Mouse (Mus musculus) kidney, embryonic 16.5 days (tissue): ENCODE measurements around the gene Prkag2. TPM values are rescaled to one million over a fixed set of nuclear protein-coding genes. Genes with fewer than 3 reads are reported as not detected.

Source experiments
- ATAC-seq: fragments of 200-750 bp; cut with Nextera tagmentation; 2 replicates; pipeline ENCODE4 v1.8.0; 2017; ENCODE audit warnings: moderate TSS enrichment; ENCODE audit not compliant: low FRiP score, low TSS enrichment
- H3K27ac ChIP-seq: fragments of 300-500 bp; sonication (generic); 2 replicates; pipeline ENCODE4 v1.5.1; 2014; ENCODE audit warnings: low read length
- H3K27me3 ChIP-seq: fragments of 300-500 bp; sonication (generic); 2 replicates; pipeline ENCODE4 v1.6.1; 2014; ENCODE audit warnings: low read length, control low read depth, mixed read lengths; ENCODE audit not compliant: insufficient read depth
- H3K36me3 ChIP-seq: fragments of 300-500 bp; sonication (generic); 2 replicates; pipeline ENCODE4 v1.6.1; 2014; ENCODE audit warnings: low read length, control low read depth, mixed read lengths; ENCODE audit not compliant: insufficient read depth
- H3K4me1 ChIP-seq: fragments of 300-500 bp; sonication (generic); 2 replicates; pipeline ENCODE4 v1.6.1; 2014; ENCODE audit warnings: low read length, control low read depth, mixed read lengths; ENCODE audit not compliant: insufficient read depth
- H3K4me2 ChIP-seq: fragments of 300-500 bp; sonication (generic); replicated peaks from 2 replicates; pipeline ENCODE4 v1.6.1; 2014; ENCODE audit warnings: low read depth, low read length
- H3K4me3 ChIP-seq: fragments of 300-500 bp; sonication (generic); 2 replicates; pipeline ENCODE4 v1.5.1; 2014; ENCODE audit warnings: mild to moderate bottlenecking, low read length
- H3K9ac ChIP-seq: fragments of 300-500 bp; sonication (generic); replicated peaks from 2 replicates; pipeline ENCODE4 v1.6.1; 2014; ENCODE audit warnings: low read length
- H3K9me3 ChIP-seq: fragments of 300-500 bp; sonication (generic); 2 replicates; pipeline ENCODE4 v1.6.1; 2016; ENCODE audit warnings: low read length, control low read depth
- WGBS: fragments of 180-500 bp; shearing (Covaris S2); extraction: QIAGEN DNeasy Blood & Tissue Kit; methylation state at CpG from one replicate; pipeline ENCODE4 v1.1.7; 2014; 5-methylcytosine and 5-hydroxymethylcytosine counted together
- polyA plus RNA-seq: library from polyadenylated mRNA; unstranded; fragments of >200 nt; fragmentation: Nextera tagmentation; extraction: Ambion mirVana; gene quantifications from 2 replicates; pipeline ENCODE4 v1.2.1, GENCODE M21; 2015

Gene Prkag2
- polyA plus RNA-seq, 1 experiment from 2014 or later = 43.4 TPM

- Histone ChIP-seq H3K4me3 (no peak overlapping the region), H3K27ac (no peak overlapping the region), H3K27me3 (no peaks in the 10 kb centered on the region), H3K4me1 (peaks cover 15% of the 10 kb centered on the region), H3K4me2 (no peak overlapping the region), H3K36me3 (no peaks in the 10 kb centered on the region), H3K9ac (no peak overlapping the region), H3K9me3 (no peaks in the 10 kb centered on the region)
- 88% methylated on average over 9 of the region's 9 CpGs for WGBS
- ATAC-seq = no peak
These were observed 195.5 kb downstream of the Prkag2 start for GRCm38 (mm10) chr5:24904941-24905340.

- no peak for ATAC-seq
These were observed 196.0 kb downstream of the Prkag2 start for GRCm38 (mm10) chr5:24904423-24904822.

GRCm38 (mm10) chr5:24904001-24904400 is 196.4 kb downstream of the Prkag2 start:
- Histone ChIP-seq H3K4me1 (peaks cover 15% of the 10 kb centered on the region), H3K4me2 (no peak overlapping the region), H3K4me3 (no peak overlapping the region), H3K27ac (no peak overlapping the region), H3K9me3 (no peaks in the 10 kb centered on the region), H3K36me3 (no peaks in the 10 kb centered on the region), H3K27me3 (no peaks in the 10 kb centered on the region), H3K9ac (no peak overlapping the region)
- ATAC-seq = no peak
- WGBS = 86% methylated on average over 4 of the region's 4 CpGs

More at GRCm38 (mm10) chr5:24904423-24904822, 196.0 kb downstream of the Prkag2 start:
- Histone ChIP-seq H3K9ac (no peak overlapping the region), H3K36me3 (no peaks in the 10 kb centered on the region), H3K4me1 (peaks cover 15% of the 10 kb centered on the region), H3K27me3 (no peaks in the 10 kb centered on the region), H3K4me2 (no peak overlapping the region), H3K27ac (no peak overlapping the region), H3K4me3 (no peak overlapping the region), H3K9me3 (no peaks in the 10 kb centered on the region)
- WGBS = 87% methylated on average over 8 of the region's 8 CpGs

GRCm38 (mm10) chr5:24902835-24903234 is 197.6 kb downstream of the Prkag2 start:
- H3K4me3 ChIP-seq = no peak overlapping the region
- H3K9me3 ChIP-seq = no peaks in the 10 kb centered on the region
- no peaks in the 10 kb centered on the region for H3K36me3 ChIP-seq
- ATAC-seq = no peak; the same call in 1 of the 2 replicates
- no peak overlapping the region for H3K9ac ChIP-seq
- H3K4me2 ChIP-seq = no peak overlapping the region
- WGBS = 32% methylated on average over 4 of the region's 4 CpGs
- H3K27ac ChIP-seq = no peak overlapping the region
- peaks cover 15% of the 10 kb centered on the region for H3K4me1 ChIP-seq
- no peaks in the 10 kb centered on the region for H3K27me3 ChIP-seq

- no peak for ATAC-seq
- Histone ChIP-seq H3K9me3 (no peaks in the 10 kb centered on the region), H3K4me3 (no peak overlapping the region), H3K4me1 (peaks cover 4% of the 10 kb centered on the region; the same call in 1 of the 2 replicates), H3K4me2 (no peak overlapping the region), H3K27ac (no peak overlapping the region), H3K27me3 (no peaks in the 10 kb centered on the region), H3K9ac (no peak overlapping the region), H3K36me3 (no peaks in the 10 kb centered on the region)
- 89% methylated on average over 4 of the region's 4 CpGs for WGBS
These were observed 204.8 kb downstream of the Prkag2 start for GRCm38 (mm10) chr5:24895606-24896005.

GRCm38 (mm10) chr5:24894814-24895213 is 205.6 kb downstream of the Prkag2 start:
- H3K27ac ChIP-seq = no peak overlapping the region
- no peak overlapping the region for H3K4me2 ChIP-seq
- H3K4me1 ChIP-seq = peaks cover 4% of the 10 kb centered on the region; the same call in 1 of the 2 replicates
- no peak overlapping the region for H3K4me3 ChIP-seq
- H3K9ac ChIP-seq = no peak overlapping the region
- no peaks in the 10 kb centered on the region for H3K9me3 ChIP-seq
- no peaks in the 10 kb centered on the region for H3K36me3 ChIP-seq
- ATAC-seq = no peak
- 48% methylated on average over 1 of the region's 1 CpGs for WGBS
- no peaks in the 10 kb centered on the region for H3K27me3 ChIP-seq

GRCm38 (mm10) chr5:24892461-24892860 is 208.0 kb downstream of the Prkag2 start:
- no peaks in the 10 kb centered on the region for H3K27me3 ChIP-seq
- H3K4me2 ChIP-seq = no peak overlapping the region
- H3K36me3 ChIP-seq = peaks cover 7% of the 10 kb centered on the region; the same call in 1 of the 2 replicates
- no peak overlapping the region for H3K27ac ChIP-seq
- H3K4me3 ChIP-seq = no peak overlapping the region
- no peaks in the 10 kb centered on the region for H3K9me3 ChIP-seq
- WGBS = 30% methylated on average over 11 of the region's 11 CpGs
- H3K4me1 ChIP-seq = peaks cover 4% of the 10 kb centered on the region; the same call in 1 of the 2 replicates
- ATAC-seq = no peak
- H3K9ac ChIP-seq = no peak overlapping the region

GRCm38 (mm10) chr5:24889860-24890259 is 210.6 kb downstream of the Prkag2 start:
- Histone ChIP-seq H3K4me2 (no peak overlapping the region), H3K4me3 (no peak overlapping the region), H3K9me3 (no peaks in the 10 kb centered on the region), H3K4me1 (peaks cover 4% of the 10 kb centered on the region; the same call in 1 of the 2 replicates), H3K27ac (no peak overlapping the region), H3K9ac (no peak overlapping the region), H3K36me3 (peaks cover 25% of the 10 kb centered on the region), H3K27me3 (no peaks in the 10 kb centered on the region)
- WGBS = 49% methylated on average over 9 of the region's 9 CpGs
- no peak for ATAC-seq

GRCm38 (mm10) chr5:24888874-24889591 is 211.4 kb downstream of the Prkag2 start:
- 83% methylated on average over 11 of the region's 11 CpGs for WGBS
- no peak for ATAC-seq

GRCm38 (mm10) chr5:24887271-24887670 is 213.2 kb downstream of the Prkag2 start:
- H3K4me2 ChIP-seq = no peak overlapping the region

More at GRCm38 (mm10) chr5:24888874-24889591, 211.4 kb downstream of the Prkag2 start:
- peaks cover 4% of the 10 kb centered on the region; the same call in 1 of the 2 replicates for H3K4me1 ChIP-seq
- H3K27me3 ChIP-seq = no peaks in the 10 kb centered on the region
- no peak overlapping the region for H3K27ac ChIP-seq
- H3K36me3 ChIP-seq = peaks cover 27% of the 10 kb centered on the region
- H3K4me3 ChIP-seq = no peak overlapping the region
- no peak overlapping the region for H3K4me2 ChIP-seq
- H3K9ac ChIP-seq = no peak overlapping the region
- H3K9me3 ChIP-seq = no peaks in the 10 kb centered on the region

More at GRCm38 (mm10) chr5:24887271-24887670, 213.2 kb downstream of the Prkag2 start:
- Histone ChIP-seq H3K4me1 (no peaks in the 10 kb centered on the region), H3K4me3 (no peak overlapping the region), H3K36me3 (peaks cover 27% of the 10 kb centered on the region), H3K27ac (no peak overlapping the region), H3K27me3 (no peaks in the 10 kb centered on the region), H3K9me3 (no peaks in the 10 kb centered on the region), H3K9ac (no peak overlapping the region)
- WGBS = 88% methylated on average over 8 of the region's 8 CpGs
- no peak for ATAC-seq
